Mouse (Mus musculus) gastrocnemius, adult 18-20 months (tissue): ENCODE results near the gene Olfr622. TPM values are rescaled to one million over a fixed set of nuclear protein-coding genes. Genes with fewer than 3 reads are reported as not detected.

Experiments
- DNase-seq: peaks from one replicate; pipeline ENCODE4 v3.0.0; 2021; ENCODE audit warnings: low spot score
- long read RNA-seq, 2 experiments: library from polyadenylated mRNA; stranded (forward); transcript quantifications; one replicate each; pipeline ENCODE4 v2.0.0; 2021
- total RNA-seq, 2 experiments: library from RNA; stranded (reverse); gene quantifications; 2 replicates each; pipeline ENCODE4 v1.2.3; 2021

Gene Olfr622
- not detected for total RNA-seq
- long read RNA-seq, experiment 1, result 0 reads
- long read RNA-seq, experiment 2, result 0 reads

DNA sequence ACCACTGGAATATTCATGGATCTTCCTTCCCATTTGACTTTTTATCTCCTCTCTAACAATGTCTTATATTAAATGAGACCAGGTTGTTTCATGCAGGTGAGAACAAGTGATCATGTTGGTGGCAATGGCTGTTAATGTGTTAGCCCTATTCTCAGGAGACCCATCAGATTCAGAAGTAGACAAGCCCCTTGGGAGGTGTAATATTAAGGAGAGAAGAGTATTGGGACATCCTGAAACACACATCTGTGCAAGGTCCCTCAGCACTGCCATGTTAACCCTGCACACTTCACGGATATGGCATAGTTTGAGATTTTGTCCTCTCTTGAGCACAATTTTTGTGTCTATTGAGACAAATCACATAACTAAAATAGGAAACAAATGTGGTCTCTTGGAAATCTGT is at the start of gene Olfr622:
Gene Olfr622 (minus strand): TSS at position 101 of the 400 bp plus-strand sequence.
- DNase-seq, result no peak

DNA sequence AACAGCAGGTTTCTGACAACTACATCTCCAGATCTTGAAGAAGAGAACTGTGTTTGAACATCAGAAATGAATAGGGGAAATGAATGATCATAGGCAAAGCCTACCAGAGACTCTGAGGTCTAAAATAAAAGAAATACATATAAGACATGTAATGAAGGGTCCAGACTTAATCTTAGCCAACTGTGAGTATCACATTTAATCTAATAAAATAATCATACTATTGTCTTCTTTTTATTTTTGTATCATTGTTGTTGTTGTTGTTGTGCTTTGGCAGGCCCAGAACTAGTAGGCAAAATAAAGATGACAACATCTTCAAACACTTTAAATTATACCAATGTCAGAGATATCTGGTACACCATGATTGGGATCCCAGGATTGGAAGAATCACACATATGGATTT is 39.9 kb upstream of the Olfr622 start, which contains the start of gene Olfr625-ps1:
Gene Olfr625-ps1 (plus strand): TSS at position 301 of the 400 bp plus-strand sequence.
- DNase-seq, result no peak

DNA sequence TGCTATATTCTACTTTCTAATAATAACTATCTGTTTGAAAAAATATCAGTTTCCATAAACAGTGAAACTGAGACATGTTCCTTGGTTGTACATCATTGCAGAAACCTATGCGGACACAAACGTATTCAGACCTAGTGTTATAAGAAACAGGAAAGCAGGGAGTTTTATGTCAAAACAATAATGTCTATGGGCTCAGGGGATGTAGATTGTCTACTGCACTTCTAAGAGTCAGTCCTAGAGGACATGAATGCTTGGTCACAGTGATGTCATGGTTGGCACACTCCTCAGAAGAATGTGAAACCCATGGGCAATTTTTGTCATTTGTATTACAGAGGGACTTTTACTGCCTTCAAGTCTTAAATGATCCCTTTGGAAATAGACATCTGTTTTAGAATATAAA is 28.6 kb upstream of the Olfr622 start, which contains the start of gene Olfr624:
Gene Olfr624 (minus strand): TSS at position 101 of the 400 bp plus-strand sequence.
- DNase-seq, result no peak

DNA sequence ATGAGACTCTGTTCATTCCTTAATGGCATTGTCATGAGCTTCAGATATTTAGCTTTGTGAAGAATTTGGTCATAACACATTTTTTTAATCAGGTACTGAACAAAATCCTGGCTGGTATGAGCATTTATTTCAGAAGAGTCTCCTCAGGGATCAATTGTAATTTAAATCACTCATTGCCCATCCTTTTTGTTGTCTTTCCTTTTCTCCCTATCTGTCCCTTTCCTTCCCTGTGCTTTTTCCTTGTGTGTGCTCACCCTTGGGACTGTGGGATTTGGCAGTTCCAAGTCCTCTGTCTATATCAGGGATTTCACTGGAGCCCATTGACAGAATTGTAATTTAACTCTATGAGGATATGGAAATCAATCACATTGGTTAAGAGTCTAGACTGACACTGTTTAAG is 21.1 kb upstream of the Olfr622 start, which contains the start of gene Olfr623:
Gene Olfr623 (minus strand): TSS at position 101 of the 400 bp plus-strand sequence.
- no peak for DNase-seq

DNA sequence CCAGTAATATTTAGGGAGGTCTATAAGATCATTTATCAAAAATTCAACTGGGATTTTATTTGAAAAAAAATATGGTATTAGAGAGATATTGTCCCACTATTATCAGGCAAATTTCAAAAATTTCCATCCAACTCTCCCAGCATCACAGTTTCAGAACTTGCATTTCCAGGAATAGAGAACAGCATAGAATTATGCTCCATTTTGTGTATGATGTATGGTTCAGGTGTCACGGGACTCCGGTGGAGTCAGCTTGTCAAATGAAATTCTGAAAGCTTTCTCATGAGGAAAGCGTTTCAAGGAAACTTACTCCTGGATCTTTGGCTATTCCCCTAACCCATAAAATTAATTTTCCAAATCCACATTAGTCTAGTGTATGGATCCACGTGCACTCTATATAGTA is 1.6 kb upstream of the Olfr622 start:
- DNase-seq, result no peak

DNA sequence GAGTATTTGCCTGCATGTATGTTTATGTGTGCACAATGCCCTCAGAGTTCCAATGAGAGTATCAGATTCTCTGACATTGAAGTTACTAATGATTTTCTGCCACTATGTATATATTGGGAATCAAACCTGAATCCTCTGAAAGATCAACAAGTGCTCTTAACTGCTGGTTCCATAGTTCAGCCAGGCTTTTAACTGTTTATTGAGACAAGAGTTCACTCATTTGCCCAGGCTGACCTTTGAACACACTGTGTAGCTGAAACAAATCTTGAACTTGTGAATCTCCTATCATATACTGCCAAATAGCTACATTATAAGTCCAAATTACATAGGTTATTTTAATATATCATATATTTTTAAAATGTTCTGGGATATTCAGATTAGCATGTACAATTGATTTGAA is 5.7 kb downstream of the Olfr622 start:
- DNase-seq, result no peak

GRCm38 (mm10) chr7:103612434-103612833 is 30.1 kb downstream of the Olfr622 start, which contains the start of gene Olfr620:
Gene Olfr620, minus strand, starts transcription at chr7:103612534.
- no peak for DNase-seq

GRCm38 (mm10) chr7:103607425-103607824 is 35.1 kb downstream of the Olfr622 start:
- no peak for DNase-seq

GRCm38 (mm10) chr7:103600275-103600674 is 42.2 kb downstream of the Olfr622 start, which contains the start of gene Olfr619:
Gene Olfr619, plus strand, starts transcription at chr7:103600575.
- DNase-seq, result no peak

GRCm38 (mm10) chr7:103589803-103590202 is 52.7 kb downstream of the Olfr622 start, which contains the start of gene Olfr618:
Gene Olfr618, plus strand, starts transcription at chr7:103590103.
- no peak for DNase-seq

Other genes starting within 250 kb of the Olfr622 start
- not detected for gene Usp17lc, start 227.6 kb downstream of the Olfr622 start, total RNA-seq
- gene Olfr605, start 197.3 kb downstream of the Olfr622 start, total RNA-seq, result not detected
- not detected for gene Olfr606, start 193.7 kb downstream of the Olfr622 start, total RNA-seq
- not detected for gene Olfr607, start 178.6 kb downstream of the Olfr622 start, total RNA-seq
- not detected for gene Olfr608, start 172.8 kb downstream of the Olfr622 start, total RNA-seq
- gene Olfr609, start 144.6 kb downstream of the Olfr622 start, total RNA-seq, result not detected
- gene Olfr610, start 130.6 kb downstream of the Olfr622 start, total RNA-seq, result not detected
- not detected for gene Olfr611, start 121.9 kb downstream of the Olfr622 start, total RNA-seq
- not detected for gene Olfr612, start 100.0 kb downstream of the Olfr622 start, total RNA-seq
- gene Olfr613, start 94.6 kb downstream of the Olfr622 start, total RNA-seq, result not detected
- not detected for gene Olfr615, start 86.6 kb downstream of the Olfr622 start, total RNA-seq
- gene Olfr616, start 73.6 kb downstream of the Olfr622 start, total RNA-seq, result not detected
- not detected for gene Olfr617, start 69.6 kb downstream of the Olfr622 start, total RNA-seq
- not detected for gene Olfr618, start 52.6 kb downstream of the Olfr622 start, total RNA-seq
- not detected for gene Olfr619, start 42.1 kb downstream of the Olfr622 start, total RNA-seq
- gene Olfr620, start 30.2 kb downstream of the Olfr622 start, total RNA-seq, result not detected
- not detected for gene Olfr623, start 21.0 kb upstream of the Olfr622 start, total RNA-seq
- gene Olfr624, start 28.5 kb upstream of the Olfr622 start, total RNA-seq, result not detected
- not detected for gene Olfr625-ps1, start 40.0 kb upstream of the Olfr622 start, total RNA-seq
- not detected for gene Olfr243, start 72.0 kb upstream of the Olfr622 start, total RNA-seq
- not detected for gene Olfr628, start 87.7 kb upstream of the Olfr622 start, total RNA-seq
- gene Olfr629, start 102.2 kb upstream of the Olfr622 start, total RNA-seq, result not detected
- gene Olfr630, start 114.6 kb upstream of the Olfr622 start, total RNA-seq, result not detected
- not detected for gene Olfr69, start 128.9 kb upstream of the Olfr622 start, total RNA-seq
- not detected for gene Olfr68, start 137.0 kb upstream of the Olfr622 start, total RNA-seq
- not detected for gene Olfr67, start 149.1 kb upstream of the Olfr622 start, total RNA-seq
- gene Hbb-bt, start 171.3 kb upstream of the Olfr622 start, total RNA-seq, result 10 to 100 TPM; 28.0 to 32.7 TPM
- gene Hbb-bs, start 185.4 kb upstream of the Olfr622 start, total RNA-seq, result 100 to 1,000 TPM; 317 to 407 TPM
- gene Hbb-bh2, start 197.8 kb upstream of the Olfr622 start, total RNA-seq, result not detected
- not detected for gene Hbb-bh1, start 200.5 kb upstream of the Olfr622 start, total RNA-seq
- not detected for gene Hbb-y, start 210.5 kb upstream of the Olfr622 start, total RNA-seq
- not detected for gene Olfr66, start 243.6 kb upstream of the Olfr622 start, total RNA-seq